Mouse (Mus musculus): ENCODE measurements around the gene Tlcd1. TPM values are rescaled to one million over a fixed set of nuclear protein-coding genes. Genes with fewer than 3 reads are reported as not detected.
"Not testable (repeated sequence)": the region's sequence is repeated elsewhere in the genome, so short reads cannot be mapped to it uniquely, and the experiment has no call there.

Tlcd1 gene
- polyA plus RNA-seq, 1 experiment from 2014 or later: 19.7 TPM

DNA sequence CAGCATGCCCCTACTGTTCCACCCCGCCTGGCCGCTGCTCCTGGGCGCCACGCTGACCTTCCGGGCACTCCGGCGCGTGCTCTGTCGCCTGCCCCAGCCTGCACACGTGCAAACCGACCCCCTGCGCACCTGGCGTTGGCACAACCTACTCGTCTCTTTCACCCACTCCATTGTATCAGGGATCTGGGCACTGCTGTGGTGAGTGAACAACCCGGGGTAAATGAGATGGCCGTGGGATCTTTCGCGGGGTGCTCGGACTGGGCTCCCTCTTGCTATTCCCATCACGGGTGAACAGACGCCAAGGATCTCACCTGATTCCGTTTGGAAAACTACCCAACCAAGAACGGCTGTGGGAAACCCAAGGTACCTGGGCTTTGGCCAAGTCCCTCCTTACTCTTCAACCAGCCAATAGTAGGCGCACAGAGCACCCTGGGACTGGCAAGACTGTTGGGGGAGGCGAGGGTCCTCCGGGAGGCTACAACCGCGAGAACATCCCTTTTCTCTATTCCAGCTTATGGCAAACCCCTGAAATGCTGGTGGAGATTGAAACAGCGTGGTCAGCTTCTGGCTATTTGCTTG lies 2.4 kb downstream of the Tlcd1 start:
- 3% methylated on average over 29 of the region's 29 CpGs for WGBS
- no peak; the same call in 1 of the 2 replicates for ATAC-seq

GRCm38 (mm10) chr11:78179438-78179999 lies 3.0 kb downstream of the Tlcd1 start:
- H3K36me3 ChIP-seq (ENCODE audit: control insufficient read depth, insufficient read depth, low read length): peaks cover 12% of the 10 kb centered on the region
- no peak for ATAC-seq
- H3K4me3 ChIP-seq (ENCODE audit: low read length): peak overlapping the region; percentile 64
- peaks cover 47% of the 10 kb centered on the region for H3K4me1 ChIP-seq (ENCODE audit: control insufficient read depth, insufficient read depth, low read depth, low read length)
- WGBS: 36% methylated on average over 8 of the region's 8 CpGs
- no peaks in the 10 kb centered on the region for H3K27me3 ChIP-seq (replicated peaks; ENCODE audit: control insufficient read depth, insufficient read depth, low read length)
- peak overlapping the region; percentile 65; the same call in 1 of the 2 replicates for H3K9ac ChIP-seq (ENCODE audit: low read depth, low read length)
- H3K4me2 ChIP-seq (ENCODE audit: low read length): peak overlapping the region; percentile 81
- no peak overlapping the region; the same call in 1 of the 2 replicates for H3K27ac ChIP-seq (ENCODE audit: low read depth, low read length)
- H3K9me3 ChIP-seq (ENCODE audit: control insufficient read depth, low read length): no peaks in the 10 kb centered on the region

More for the DNA sequence above, 2.4 kb downstream of the Tlcd1 start:
- Histone ChIP-seq H3K4me2 (ENCODE audit: low read length) (peak overlapping the region; percentile 81), H3K9me3 (ENCODE audit: control insufficient read depth, low read length) (no peaks in the 10 kb centered on the region), H3K4me3 (ENCODE audit: low read length) (peak overlapping the region; percentile 64), H3K4me1 (ENCODE audit: control insufficient read depth, insufficient read depth, low read depth, low read length) (peaks cover 45% of the 10 kb centered on the region), H3K27me3 (replicated peaks; ENCODE audit: control insufficient read depth, insufficient read depth, low read length) (no peaks in the 10 kb centered on the region), H3K27ac (ENCODE audit: low read depth, low read length) (peak overlapping the region; percentile 85), H3K9ac (ENCODE audit: low read depth, low read length) (peak overlapping the region; percentile 65), H3K36me3 (ENCODE audit: control insufficient read depth, insufficient read depth, low read length) (peaks cover 12% of the 10 kb centered on the region)

GRCm38 (mm10) chr11:78180081-78180761 lies 3.7 kb downstream of the Tlcd1 start:
- Histone ChIP-seq H3K9ac (ENCODE audit: low read depth, low read length) (no peak overlapping the region), H3K27ac (ENCODE audit: low read depth, low read length) (no peak overlapping the region), H3K36me3 (ENCODE audit: control insufficient read depth, insufficient read depth, low read length) (peaks cover 12% of the 10 kb centered on the region), H3K27me3 (replicated peaks; ENCODE audit: control insufficient read depth, insufficient read depth, low read length) (no peaks in the 10 kb centered on the region), H3K9me3 (ENCODE audit: control insufficient read depth, low read length) (no peaks in the 10 kb centered on the region), H3K4me3 (ENCODE audit: low read length) (no peak overlapping the region), H3K4me2 (ENCODE audit: low read length) (no peak overlapping the region; the same call in 1 of the 2 replicates), H3K4me1 (ENCODE audit: control insufficient read depth, insufficient read depth, low read depth, low read length) (peaks cover 47% of the 10 kb centered on the region)
- WGBS: 73% methylated on average over 6 of the region's 6 CpGs
- ATAC-seq: no peak

GRCm38 (mm10) chr11:78181830-78182357 lies 5.4 kb downstream of the Tlcd1 start:
- Histone ChIP-seq H3K27ac (ENCODE audit: low read depth, low read length) (no peak overlapping the region), H3K27me3 (replicated peaks; ENCODE audit: control insufficient read depth, insufficient read depth, low read length) (no peaks in the 10 kb centered on the region), H3K36me3 (ENCODE audit: control insufficient read depth, insufficient read depth, low read length) (peaks cover 12% of the 10 kb centered on the region), H3K4me1 (ENCODE audit: control insufficient read depth, insufficient read depth, low read depth, low read length) (peaks cover 44% of the 10 kb centered on the region), H3K4me2 (ENCODE audit: low read length) (peak overlapping the region; percentile 77), H3K9me3 (ENCODE audit: control insufficient read depth, low read length) (no peaks in the 10 kb centered on the region), H3K4me3 (ENCODE audit: low read length) (peak overlapping the region; percentile 77), H3K9ac (ENCODE audit: low read depth, low read length) (peak overlapping the region; percentile 48)
- 50% methylated on average over 2 of the region's 2 CpGs for WGBS
- ATAC-seq: no peak

- H3K4me2 ChIP-seq (ENCODE audit: low read length): peak overlapping the region; percentile 77
- H3K9ac ChIP-seq (ENCODE audit: low read depth, low read length): peak overlapping the region; percentile 87
- peaks cover 12% of the 10 kb centered on the region for H3K36me3 ChIP-seq (ENCODE audit: control insufficient read depth, insufficient read depth, low read length)
- ATAC-seq: no peak
- H3K4me3 ChIP-seq (ENCODE audit: low read length): peak overlapping the region; percentile 77
- H3K27me3 ChIP-seq (replicated peaks; ENCODE audit: control insufficient read depth, insufficient read depth, low read length): no peaks in the 10 kb centered on the region
- H3K4me1 ChIP-seq (ENCODE audit: control insufficient read depth, insufficient read depth, low read depth, low read length): peaks cover 38% of the 10 kb centered on the region
- WGBS: 9% methylated on average over 7 of the region's 7 CpGs
- H3K27ac ChIP-seq (ENCODE audit: low read depth, low read length): peak overlapping the region; percentile 93
- H3K9me3 ChIP-seq (ENCODE audit: control insufficient read depth, low read length): no peaks in the 10 kb centered on the region
Observed at GRCm38 (mm10) chr11:78182450-78182849, 5.9 kb downstream of the Tlcd1 start.

GRCm38 (mm10) chr11:78182961-78183844 lies 6.7 kb downstream of the Tlcd1 start, which contains the start of gene Rpl23a:
TSS of gene Rpl23a (minus strand) at chr11:78183584.
- H3K4me3 ChIP-seq (ENCODE audit: low read length): peak within 1 kb of the TSS; percentile 77
- H3K4me2 ChIP-seq (ENCODE audit: low read length): peak within 1 kb of the TSS; percentile 77
- peak within 1 kb of the TSS; percentile 93 for H3K27ac ChIP-seq (ENCODE audit: low read depth, low read length)
- H3K4me1 ChIP-seq (ENCODE audit: control insufficient read depth, insufficient read depth, low read depth, low read length): peaks cover 35% of the 10 kb centered on the region
- H3K36me3 ChIP-seq (ENCODE audit: control insufficient read depth, insufficient read depth, low read length): peaks cover 12% of the 10 kb centered on the region
- ATAC-seq: peak; percentile 94
- under 1% methylated on average over 38 of the region's 38 CpGs for WGBS
- H3K9me3 ChIP-seq (ENCODE audit: control insufficient read depth, low read length): no peaks in the 10 kb centered on the region
- peak within 1 kb of the TSS; percentile 87 for H3K9ac ChIP-seq (ENCODE audit: low read depth, low read length)
- H3K27me3 ChIP-seq (replicated peaks; ENCODE audit: control insufficient read depth, insufficient read depth, low read length): no peaks in the 10 kb centered on the region

GRCm38 (mm10) chr11:78183884-78184514 lies 7.5 kb downstream of the Tlcd1 start:
- Histone ChIP-seq H3K36me3 (ENCODE audit: control insufficient read depth, insufficient read depth, low read length) (peaks cover 12% of the 10 kb centered on the region), H3K27ac (ENCODE audit: low read depth, low read length) (peak overlapping the region; percentile 54; the same call in 1 of the 2 replicates), H3K27me3 (replicated peaks; ENCODE audit: control insufficient read depth, insufficient read depth, low read length) (no peaks in the 10 kb centered on the region), H3K4me3 (ENCODE audit: low read length) (peak overlapping the region; percentile 77), H3K9ac (ENCODE audit: low read depth, low read length) (peak overlapping the region; percentile 45; the same call in 1 of the 2 replicates), H3K4me1 (ENCODE audit: control insufficient read depth, insufficient read depth, low read depth, low read length) (peaks cover 28% of the 10 kb centered on the region), H3K9me3 (ENCODE audit: control insufficient read depth, low read length) (no peaks in the 10 kb centered on the region), H3K4me2 (ENCODE audit: low read length) (peak overlapping the region; percentile 51)
- ATAC-seq: no peak
- 45% methylated on average over 10 of the region's 10 CpGs for WGBS

DNA sequence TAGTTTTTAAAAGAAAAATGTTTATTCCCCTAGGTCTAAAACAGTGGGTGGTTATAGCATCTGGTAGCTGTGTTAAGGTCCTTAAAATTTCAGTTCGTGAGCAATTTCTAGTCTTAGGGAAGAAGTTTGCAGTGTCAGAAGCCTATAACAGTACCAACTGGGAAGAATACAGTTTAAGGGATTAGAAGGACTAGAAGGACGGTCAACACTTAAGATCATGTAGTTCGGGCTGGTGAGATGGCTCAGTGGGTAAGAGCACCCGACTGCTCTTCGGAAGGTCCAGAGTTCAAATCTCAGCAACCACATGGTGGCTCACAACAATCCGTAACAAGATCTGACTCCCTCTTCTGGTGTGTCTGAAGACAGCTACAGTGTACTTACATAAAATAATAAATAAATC lies 8.2 kb downstream of the Tlcd1 start:
- WGBS: 94% methylated on average over 6 of the region's 6 CpGs
- ATAC-seq; H3K4me2 ChIP-seq (ENCODE audit: low read length); H3K27ac ChIP-seq (ENCODE audit: low read depth, low read length); H3K4me3 ChIP-seq (ENCODE audit: low read length); H3K9me3 ChIP-seq (ENCODE audit: control insufficient read depth, low read length); H3K27me3 ChIP-seq (replicated peaks; ENCODE audit: control insufficient read depth, insufficient read depth, low read length); H3K9ac ChIP-seq (ENCODE audit: low read depth, low read length): not testable (repeated sequence)
- H3K4me1 ChIP-seq (ENCODE audit: control insufficient read depth, insufficient read depth, low read depth, low read length): peaks cover 24% of the 10 kb centered on the region
- peaks cover 12% of the 10 kb centered on the region for H3K36me3 ChIP-seq (ENCODE audit: control insufficient read depth, insufficient read depth, low read length)

All from hindbrain, embryonic 16.5 days (tissue).